Mouse (Mus musculus) heart, postnatal 4 days (tissue): Measurements from ENCODE around the gene Slc25a39. TPM values are rescaled to one million over a fixed set of nuclear protein-coding genes. Genes with fewer than 3 reads are reported as not detected.
"Not testable (repeated sequence)": the region's sequence is repeated elsewhere in the genome, so short reads cannot be mapped to it uniquely, and the experiment has no call there.

ENCODE experiments used
- DNase-seq: peaks from one replicate; pipeline ENCODE4 v3.0.0; 2021
- total RNA-seq, 2 experiments: library from RNA; stranded (reverse); gene quantifications; 2 replicates each; pipeline ENCODE4 v1.2.3; 2021

Gene Slc25a39
- total RNA-seq, 2 experiments from 2014 or later: 161 to 165 TPM

DNA sequence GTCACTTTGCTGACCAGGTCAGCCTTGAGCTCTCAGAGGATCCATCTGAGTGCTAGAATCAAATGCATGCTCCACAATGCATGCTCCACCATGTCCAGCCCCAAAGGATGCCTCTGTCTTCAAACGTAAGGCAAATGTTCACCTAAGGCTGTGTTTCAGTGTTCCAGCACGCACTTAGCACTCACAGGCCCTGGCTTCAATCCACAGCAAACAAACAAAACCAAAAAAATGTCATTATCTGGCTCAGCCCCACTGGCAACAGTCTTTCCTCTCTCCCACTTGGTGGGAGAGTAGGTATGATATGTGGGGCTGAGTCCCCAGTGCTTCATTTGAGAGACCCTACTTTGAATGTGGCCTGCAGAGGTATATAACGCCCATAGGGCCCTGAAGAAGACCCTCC, 3.3 kb upstream of the Slc25a39 start:
- no peak for DNase-seq

DNA sequence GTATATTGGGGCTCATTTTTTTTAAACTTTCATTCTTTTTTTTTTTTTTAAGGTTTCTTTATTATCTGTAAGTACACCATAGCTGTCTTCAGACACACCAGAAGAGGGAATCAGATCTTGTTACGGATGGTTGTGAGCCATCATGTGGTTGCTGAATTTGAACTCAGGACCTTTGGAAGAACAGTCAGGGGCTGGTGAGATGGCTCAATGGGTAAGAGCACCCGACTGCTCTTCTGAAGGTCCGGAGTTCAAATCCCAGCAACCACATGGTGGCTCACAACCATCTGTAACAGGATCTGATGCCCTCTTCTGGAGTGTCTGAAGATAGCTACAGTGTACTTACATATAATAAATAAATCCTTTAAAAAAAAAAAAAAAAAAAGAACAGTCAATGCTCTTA, 2.6 kb upstream of the Slc25a39 start:
- not testable (repeated sequence) for DNase-seq

DNA sequence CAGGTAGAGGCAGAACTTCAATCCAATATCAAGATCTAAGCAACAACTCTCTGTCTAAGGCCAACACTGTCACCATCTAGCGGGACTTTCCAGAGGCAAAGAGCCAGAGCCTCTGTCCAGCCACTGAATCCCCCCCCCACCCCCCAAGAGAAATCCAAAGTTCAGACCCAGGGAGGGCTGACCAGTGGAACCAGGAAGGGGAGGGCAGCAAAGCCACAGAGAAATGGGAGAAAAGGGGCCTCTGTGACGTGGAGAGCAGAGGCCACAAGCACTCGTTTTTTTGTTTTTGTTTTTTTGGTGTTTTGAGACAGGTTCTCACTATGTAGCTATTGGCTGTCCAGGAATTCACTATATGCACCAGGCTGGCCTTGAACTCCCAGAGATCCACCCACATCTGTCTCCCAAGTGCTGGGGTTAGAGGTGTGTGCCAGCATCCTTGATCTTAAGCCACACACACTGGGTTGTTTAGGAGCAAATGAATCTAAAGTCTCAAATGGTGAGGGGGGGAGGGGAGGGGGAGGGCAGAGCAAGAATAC, 2.1 kb upstream of the Slc25a39 start:
- no peak for DNase-seq

DNA sequence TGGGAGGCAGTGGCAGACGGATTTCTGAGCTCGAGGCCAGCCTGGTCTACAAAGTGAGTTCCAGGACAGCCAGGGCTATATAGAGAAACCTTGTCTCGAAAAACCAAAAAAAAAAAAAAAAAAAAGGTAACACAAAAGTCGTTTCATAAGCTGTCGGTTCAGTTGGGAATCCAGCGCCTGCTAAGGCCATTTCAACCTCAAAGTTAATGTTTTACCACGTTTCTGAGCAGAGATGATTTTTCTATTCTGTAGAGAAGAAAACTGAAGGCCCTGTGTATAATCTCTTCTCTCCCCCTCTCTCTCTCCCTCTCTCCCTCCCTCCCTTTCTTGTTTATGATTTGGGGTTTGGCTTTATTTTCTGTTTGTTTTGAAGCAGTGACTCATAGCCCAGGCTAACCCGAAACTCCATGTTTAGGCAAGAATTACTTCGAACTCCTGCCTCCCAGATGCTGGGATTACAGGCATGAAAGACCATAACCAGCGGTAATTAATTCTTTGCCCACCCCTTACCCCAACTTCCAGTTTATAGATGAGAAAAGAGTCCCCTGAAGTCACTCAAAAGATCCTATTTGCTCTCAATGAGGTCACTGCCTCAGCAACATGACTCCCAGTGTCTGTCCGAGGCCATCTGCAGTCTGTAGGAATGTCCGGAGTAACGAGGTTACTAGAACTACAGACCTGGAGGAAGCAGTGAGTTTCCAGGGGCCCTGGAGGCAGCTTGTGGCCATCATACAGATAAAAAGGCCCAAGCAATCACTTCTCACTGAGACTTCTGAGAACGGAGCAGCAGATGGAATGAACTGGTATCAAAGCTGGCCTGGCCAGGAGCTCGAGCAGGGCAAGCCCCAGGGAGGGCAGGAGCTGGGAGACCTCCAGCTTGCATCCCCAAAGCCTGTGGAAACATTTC, 1.4 kb upstream of the Slc25a39 start:
- no peak for DNase-seq

DNA sequence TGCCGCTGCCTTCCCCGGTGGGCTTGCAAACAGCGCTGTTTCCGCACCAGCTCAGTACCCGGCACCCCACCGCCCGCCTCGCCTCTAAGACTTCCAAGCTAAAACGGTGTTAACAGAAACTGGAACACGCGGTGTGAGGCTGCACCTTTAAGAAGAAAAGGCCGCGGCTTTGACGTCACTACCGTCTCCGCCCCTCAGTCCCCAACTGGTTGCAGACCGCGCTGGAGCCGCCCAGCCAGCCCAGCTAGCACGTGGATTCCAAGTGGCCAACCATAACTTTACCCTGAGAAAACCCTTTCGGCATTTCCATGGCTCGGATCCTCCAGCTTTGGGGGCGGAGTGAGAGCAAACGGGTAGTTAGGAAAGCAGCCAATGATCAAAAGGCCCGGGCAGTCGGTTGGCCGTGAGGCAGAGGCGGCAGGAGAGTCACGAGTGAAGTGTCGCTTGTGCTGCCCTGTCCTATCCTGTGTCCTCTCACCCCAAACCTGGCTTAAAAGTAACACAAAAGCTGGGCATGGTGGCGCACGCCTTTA, 664 bp upstream of the Slc25a39 start:
- DNase-seq: peak; percentile 97

DNA sequence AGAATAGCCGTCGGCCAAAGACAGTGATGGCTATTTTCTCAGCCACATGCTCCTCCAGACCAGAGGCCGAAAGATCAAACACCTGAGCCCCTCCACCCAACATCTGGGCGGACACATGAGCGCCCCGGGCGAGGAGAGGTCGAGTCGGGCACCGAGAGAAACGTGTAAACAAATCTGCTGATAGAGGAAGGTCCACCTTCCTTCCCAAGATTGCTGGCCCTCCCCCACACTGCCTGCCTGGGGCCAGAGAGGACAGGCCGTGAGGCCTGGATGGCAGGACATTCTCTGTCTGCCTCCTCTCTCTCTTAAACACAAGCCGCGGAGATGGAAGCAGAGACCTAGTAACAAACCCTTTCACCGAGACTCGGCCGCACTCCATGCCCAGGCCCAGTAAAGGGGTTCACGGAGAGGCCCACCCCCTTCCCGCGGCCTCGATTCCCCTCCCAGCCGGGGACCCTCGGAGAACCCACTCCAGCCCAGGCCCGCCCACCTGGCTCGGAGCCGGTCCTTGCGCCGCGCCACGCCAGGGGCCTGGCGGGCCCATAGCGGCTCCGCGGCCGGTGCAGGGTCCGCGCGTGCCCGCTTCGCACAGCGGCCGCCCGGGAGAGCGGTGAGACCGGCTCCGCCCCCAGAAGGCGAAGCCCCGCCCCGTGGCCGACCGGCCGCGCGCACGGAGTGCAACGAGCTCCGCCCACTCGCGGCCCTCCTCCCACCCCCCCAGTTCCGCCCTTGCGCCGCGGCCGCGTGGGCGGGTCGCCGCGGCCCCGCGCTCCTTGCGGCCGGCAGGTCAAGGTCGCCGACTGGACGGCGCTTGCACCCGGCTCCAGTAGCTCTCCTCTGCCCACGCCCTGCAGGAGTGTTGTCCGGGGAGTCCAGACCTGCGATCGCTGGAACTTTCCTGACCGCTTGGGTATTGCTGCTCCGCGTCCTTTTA, 579 bp downstream of the Slc25a39 start:
- peak; percentile 97 for DNase-seq

DNA sequence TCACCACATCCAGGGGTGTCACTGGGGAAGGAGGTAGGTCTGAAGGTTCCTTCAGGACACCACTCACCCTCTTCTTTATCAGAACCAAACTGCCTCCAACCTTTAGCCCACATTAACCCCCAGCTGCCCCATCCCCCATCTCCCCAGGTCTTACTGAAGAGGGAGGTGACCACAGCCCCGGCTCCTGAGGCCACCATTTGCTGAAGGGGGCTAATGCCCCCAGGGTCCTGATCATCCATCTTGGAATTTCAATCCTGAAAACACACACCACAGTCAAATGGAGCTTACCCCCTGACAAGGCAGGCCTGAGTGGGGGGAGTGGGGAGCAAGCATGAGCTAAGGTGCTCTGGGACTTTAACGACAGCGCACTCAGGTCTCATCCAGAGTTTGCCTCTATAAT, 1.3 kb downstream of the Slc25a39 start:
- no peak for DNase-seq

DNA sequence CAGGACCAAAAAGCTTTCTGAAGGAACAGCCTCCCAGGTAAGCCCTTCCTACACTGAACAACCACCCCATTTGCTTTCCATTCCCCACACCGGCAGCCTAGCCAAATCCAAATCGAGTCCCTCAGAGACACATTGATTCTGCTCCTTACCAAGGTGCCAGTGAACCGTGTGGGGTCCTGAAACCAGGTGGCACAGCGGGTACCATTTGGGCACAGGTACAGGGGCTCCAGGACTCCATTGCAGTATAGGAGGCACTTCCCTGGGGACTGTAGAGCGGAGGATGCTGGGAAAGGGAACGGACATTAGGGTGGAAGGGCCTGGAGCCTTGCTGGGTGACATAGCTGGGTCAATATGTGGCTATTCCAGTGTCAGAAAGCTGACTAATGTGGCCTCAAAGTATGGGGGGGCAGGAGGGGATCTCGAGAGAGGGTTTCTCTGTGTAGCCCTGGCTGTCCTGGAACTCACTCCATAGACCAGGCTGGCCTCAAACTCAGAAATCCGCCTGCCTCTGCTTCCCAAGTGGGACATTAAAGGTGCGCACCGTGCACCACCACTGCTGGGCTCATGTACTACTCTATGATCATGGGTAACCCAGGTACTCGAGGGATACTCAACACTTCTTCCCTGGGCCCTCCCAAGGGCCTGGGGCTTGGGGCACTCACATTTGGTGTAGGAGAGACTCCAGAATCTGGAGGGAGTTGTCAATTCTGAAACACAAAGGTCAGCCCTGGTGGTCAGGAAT, 2.0 kb downstream of the Slc25a39 start:
- no peak for DNase-seq

DNA sequence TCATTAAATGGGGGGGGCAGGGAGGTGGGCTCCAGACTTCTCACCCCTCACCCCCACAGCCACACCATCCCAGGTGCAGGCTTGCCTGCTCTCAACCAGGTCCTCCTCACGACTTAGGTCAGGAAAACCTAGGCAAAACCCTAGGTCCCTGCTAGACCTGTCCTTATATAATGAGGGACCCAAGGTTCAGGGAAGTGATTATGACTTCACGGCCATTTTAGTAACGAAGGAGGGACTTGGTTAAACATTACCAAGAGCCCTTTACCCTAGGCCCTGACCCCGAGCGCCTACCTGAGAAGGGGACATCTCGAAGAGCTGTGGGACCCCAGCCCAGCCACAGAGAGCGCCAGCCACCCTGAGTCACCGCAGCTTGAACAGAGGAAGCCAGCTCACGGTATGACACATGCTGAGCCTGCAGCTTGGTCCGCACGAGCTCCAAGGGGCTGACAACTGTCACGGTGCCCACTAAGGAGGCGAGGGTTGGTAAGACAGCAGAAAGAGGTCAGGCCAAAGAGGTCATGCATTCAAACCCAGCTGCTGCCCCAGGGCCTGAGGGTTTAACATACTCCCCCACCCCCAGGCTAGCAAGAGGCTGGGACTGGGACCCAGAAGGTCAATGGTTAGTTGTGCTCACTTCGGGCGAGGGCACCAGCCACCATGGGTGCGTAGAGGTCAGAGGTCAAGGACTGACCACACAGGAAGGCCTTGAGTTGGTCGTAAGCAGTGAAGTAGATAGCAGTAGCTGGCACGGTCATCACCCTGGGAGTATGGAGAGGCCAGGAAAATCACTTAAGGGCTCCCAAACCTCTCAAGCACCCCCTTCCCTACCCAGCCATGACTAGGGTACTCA, 3.4 kb downstream of the Slc25a39 start:
- DNase-seq: no peak

DNA sequence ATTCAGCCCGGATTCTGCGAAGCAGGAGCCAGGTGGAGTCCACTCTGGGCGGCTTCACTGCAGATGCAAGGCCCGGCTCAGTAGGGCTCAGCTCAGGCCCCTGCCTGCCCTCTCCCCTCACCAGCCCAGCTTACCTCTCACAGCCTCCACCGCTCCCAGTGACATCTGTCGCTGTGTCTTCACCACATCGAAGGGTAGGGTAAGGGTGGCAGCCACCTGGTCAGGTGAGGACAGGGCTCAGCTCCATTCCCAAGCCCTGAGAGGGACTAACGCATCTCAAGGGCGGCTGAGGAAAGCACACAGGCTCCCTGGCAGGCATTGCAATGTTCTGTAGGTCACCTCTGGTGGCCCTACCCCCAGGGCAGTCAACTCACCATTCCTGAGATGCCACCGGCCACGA, 4.1 kb downstream of the Slc25a39 start:
- DNase-seq: no peak

DNA sequence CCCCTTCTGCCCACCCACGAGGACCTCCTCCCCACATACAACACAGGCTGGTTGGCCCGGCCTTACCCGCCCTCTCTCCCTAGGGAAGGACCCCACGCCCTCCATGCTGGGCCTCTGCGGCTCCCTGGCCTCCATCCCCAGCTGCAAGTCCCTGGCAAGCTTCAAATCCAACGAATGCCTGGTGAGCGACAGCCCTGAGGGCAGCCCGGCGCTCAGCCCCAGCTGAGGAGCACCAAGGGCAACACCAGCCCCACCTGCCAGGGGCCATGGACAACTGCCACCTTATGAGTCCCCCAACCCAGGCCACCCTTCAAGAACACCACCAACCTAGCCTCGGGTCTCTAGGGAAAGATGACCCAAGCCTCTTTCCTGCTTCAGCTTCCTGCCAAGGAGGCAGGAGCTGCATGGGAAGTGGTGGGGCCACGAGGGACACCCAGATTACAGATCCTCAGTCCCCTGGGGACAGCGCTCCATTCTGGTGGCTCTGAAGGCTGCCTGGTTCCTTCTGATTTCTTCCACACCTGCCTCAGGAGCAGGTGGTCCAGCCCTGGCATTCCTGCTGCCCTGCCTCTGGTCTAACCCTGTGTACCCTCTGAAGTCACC, 5.7 kb downstream of the Slc25a39 start:
- DNase-seq: no peak

DNA sequence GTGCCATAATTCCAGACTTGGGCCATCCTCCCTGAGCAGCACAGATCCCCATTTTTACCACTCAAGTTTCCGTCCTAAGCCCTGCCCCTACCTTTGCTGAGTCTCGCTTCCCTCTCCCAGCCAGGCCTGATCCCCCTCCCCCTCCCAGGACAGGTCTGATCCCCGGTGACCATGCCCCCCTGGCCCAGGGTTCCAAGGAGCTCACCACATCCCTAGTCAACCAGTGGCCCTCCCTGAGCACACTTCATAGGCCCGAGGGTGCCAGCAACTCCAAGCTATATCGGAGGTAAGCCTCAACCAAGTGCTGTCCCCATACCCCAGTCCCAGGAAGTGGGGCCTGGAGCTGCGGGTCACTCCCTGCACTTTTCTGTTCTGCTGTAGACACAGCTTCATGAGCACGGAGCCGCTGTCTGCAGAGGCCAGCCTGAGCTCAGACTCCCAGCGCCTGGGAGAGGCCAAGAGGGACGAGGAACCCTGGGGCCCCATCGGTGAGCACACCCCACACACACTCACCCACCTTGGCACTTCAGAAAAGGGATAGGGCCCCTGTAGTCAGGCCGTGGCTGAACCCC, 7.1 kb downstream of the Slc25a39 start:
- DNase-seq: no peak

DNA sequence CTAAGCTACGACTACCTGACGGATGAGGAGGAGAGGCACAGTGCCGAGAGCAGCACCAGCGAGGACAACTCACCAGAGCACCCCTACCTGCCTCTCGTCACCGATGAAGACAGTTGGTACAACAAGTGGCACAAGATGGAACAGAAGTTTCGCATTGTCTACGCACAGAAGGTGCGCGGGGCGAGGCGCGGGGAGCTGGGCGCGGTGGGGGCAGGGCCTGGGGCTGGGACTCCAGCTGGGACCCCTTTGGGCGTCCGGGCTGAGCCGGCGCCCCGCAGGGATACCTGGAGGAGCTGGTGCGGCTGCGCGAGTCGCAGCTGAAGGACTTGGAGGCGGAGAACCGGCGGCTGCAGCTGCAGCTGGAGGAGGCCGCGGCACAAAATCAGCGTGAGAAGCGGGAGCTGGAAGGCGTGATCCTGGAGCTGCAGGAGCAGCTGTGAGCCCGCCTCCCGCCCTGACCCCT, 8.1 kb downstream of the Slc25a39 start:
- DNase-seq: no peak

DNA sequence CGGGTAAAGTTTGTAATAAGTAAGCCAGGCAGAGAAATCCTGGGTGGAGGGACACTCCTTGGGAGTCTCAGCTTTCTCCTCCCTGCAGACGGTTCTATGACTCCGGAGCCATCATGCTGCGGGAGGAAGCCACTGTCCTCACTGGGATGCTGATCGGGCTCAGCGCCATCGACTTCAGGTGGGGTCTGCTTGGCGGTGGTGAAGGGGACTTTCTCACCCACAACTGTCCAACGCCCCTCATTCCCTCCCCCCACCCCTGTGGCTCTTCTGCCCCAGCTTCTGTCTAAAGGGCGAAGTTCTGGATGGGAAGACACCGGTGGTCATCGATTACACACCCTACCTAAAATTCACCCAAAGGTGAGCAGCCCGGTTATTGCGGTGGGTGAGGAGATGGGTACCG, 8.6 kb downstream of the Slc25a39 start:
- DNase-seq: no peak

DNA sequence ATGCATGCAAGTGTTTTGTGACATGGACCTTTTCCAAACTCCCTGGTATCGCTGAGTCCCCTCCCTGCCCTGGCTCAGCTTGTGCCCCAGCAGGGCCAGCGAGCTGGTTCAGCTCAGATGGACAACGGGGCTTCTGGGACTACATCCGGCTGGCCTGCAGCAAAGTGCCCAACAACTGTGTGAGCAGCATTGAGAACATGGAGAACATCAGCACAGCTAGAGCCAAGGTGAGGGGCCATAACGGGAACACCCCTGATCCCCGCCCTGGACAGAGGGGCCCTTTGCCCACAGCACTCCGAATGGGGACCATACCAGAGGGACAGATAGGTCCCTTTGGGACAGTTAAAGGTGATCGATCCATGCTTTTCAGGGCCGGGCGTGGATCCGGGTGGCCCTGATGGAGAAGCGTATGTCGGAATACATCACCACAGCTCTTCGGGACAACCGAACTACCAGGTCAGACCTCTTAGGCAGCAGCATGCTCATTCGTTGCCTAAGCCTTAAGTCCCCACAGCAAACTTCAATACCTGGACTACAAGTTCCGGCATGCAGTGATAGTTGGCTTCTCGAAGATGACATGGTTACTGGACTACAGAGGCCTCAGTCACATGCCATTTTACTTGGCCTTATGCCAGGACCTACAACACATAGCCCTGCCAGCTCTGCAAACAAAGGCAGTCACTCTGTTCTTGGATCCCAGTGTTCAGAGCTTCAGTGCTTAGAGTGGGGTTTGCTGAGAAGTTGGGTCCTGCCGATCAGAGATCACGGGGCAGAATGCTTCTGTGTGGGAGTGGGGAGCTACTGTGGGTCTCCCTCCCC, 9.5 kb downstream of the Slc25a39 start:
- DNase-seq: peak; percentile 52

DNA sequence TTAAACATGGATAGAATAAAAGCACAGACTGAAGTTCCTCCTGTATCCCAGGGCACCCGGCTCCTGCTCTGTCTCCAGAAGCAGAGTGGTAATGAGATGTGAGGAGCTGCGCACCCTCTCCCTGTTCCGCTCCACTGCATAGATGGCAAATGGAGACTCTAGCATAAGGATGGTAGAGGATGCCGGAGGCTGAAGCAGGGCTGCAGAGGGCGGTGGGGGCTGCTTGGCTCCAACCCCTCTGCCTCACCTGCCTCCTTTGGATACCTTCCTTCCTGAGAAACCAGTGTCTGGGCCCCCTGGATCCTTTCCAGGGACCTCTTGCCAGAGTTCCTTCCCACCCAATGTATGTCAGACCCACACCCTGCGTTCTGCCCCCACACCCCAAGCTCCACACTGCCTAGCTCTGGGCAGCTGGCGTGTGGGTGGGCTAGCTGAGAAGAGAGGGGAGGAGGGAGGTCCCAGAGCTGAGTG, 11.0 kb downstream of the Slc25a39 start:
- no peak for DNase-seq

DNA sequence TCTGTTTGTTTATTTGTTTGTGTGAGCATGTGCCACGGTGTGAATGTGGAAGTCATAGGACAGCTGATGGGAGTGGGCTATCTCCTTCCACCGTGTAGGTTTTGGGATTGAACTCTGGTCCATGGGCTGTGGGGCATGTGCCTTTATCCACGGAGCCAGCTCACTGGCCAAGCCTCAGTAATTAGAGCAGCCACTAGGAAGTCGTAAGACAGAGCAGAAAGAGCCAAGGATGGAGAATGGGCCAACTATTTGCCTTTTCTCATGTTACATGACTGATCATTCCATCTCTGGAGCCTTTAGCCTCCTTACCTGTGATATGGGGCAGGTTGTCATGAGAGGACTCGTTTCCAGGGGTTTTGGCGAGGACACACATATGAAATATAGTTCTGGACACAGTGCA, 11.5 kb downstream of the Slc25a39 start:
- DNase-seq: no peak

DNA sequence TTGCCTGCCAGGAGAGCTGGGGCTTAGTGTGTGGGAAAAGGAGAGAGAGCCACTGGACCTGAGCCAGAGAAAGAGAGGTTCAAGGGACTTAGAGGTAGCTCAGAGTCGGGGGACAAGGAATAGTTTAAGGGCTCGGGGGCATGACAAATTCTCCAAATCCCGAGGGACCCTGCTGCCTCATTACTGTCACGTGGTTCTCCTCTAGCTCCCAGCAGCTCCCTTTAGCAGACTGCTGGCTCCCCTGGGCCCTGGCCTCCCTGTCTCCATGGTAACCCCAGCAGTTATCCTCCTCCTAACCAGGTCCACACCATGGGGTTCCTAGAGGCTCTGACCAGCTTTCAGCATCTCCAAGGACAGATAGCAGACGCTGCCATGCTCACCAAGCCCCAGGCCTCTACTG, 12.5 kb downstream of the Slc25a39 start:
- no peak for DNase-seq
